Mouse (Mus musculus) limb, embryonic 10.5 days (tissue): ENCODE results near the gene Catsper4. TPM values are rescaled to one million over a fixed set of nuclear protein-coding genes. Genes with fewer than 3 reads are reported as not detected.

ENCODE experiments used
- DNase-seq: peaks from one replicate; pipeline ENCODE4 v3.0.0-alpha.2; 2017; ENCODE audit warnings: low spot score
- H3K27ac ChIP-seq: fragments of 300-500 bp; sonication (generic); 2 replicates; pipeline ENCODE4 v1.5.1; 2016; ENCODE audit warnings: mild to moderate bottlenecking
- H3K27me3 ChIP-seq: fragments of 300-500 bp; sonication (generic); 2 replicates; pipeline ENCODE4 v1.6.1; 2016; ENCODE audit warnings: low read depth, mild to moderate bottlenecking; ENCODE audit not compliant: poor library complexity, severe bottlenecking
- H3K36me3 ChIP-seq: fragments of 300-500 bp; sonication (generic); 2 replicates; pipeline ENCODE4 v1.6.1; 2016; ENCODE audit warnings: mild to moderate bottlenecking, moderate library complexity
- H3K4me1 ChIP-seq: fragments of 300-500 bp; sonication (generic); 2 replicates; pipeline ENCODE4 v1.6.1; 2016
- H3K4me3 ChIP-seq: fragments of 300-500 bp; sonication (generic); 2 replicates; pipeline ENCODE4 v1.5.1; 2016; ENCODE audit warnings: mild to moderate bottlenecking, moderate library complexity
- H3K9me3 ChIP-seq: fragments of 300-500 bp; sonication (generic); replicated peaks from 2 replicates; pipeline ENCODE4 v1.6.1; 2016; ENCODE audit warnings: mild to moderate bottlenecking
- WGBS: fragments of 180-500 bp; shearing (Covaris S2); methylation state at CpG from one replicate; pipeline ENCODE4 v1.1.7; 2016; 5-methylcytosine and 5-hydroxymethylcytosine counted together
- polyA plus RNA-seq: library from polyadenylated mRNA; unstranded; fragments of >200 nt; fragmentation: Nextera tagmentation; extraction: Ambion mirVana; gene quantifications from 2 replicates; pipeline ENCODE4 v1.2.1, GENCODE M21; 2016

Gene Catsper4
- polyA plus RNA-seq, 1 experiment from 2014 or later = not detected

GRCm38 (mm10) chr4:134255854-134256253, 28.7 kb upstream of the Catsper4 start:
- no peak for DNase-seq
- H3K4me1 ChIP-seq = peaks cover 73% of the 10 kb centered on the region
- peak overlapping the region; percentile 28; the same call in 1 of the 2 replicates for H3K4me3 ChIP-seq
- H3K36me3 ChIP-seq = no peaks in the 10 kb centered on the region
- no peaks in the 10 kb centered on the region for H3K9me3 ChIP-seq
- WGBS = 20% methylated on average over 4 of the region's 4 CpGs
- peak overlapping the region; percentile 82 for H3K27ac ChIP-seq
- peaks cover 54% of the 10 kb centered on the region for H3K27me3 ChIP-seq

DNA sequence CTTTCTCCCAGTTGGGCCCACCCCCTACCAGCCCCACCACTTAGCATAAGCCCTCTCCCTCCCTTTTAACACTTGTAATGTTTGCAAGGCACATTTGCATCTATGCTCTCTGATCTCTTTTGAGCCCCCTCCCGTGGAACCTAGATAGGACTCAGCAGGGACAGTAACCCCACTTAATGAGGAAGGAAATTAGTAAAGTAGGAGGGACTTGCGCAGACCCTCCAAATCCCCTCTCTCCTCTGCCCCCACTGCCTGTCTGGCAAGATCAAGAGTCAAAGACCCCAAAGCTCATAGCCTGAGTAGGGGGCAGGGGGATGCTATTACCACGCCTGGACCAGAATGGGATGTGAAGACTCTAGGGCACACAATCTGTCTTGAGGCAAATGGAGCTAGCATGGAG, 27.7 kb upstream of the Catsper4 start:
- WGBS = 20% methylated on average over 3 of the region's 3 CpGs
- 0 out of 2 replicates have a peak overlapping the region, but pooled peaks have one; percentile 61 for H3K4me3 ChIP-seq
- H3K27ac ChIP-seq = peak overlapping the region; percentile 88

DNA sequence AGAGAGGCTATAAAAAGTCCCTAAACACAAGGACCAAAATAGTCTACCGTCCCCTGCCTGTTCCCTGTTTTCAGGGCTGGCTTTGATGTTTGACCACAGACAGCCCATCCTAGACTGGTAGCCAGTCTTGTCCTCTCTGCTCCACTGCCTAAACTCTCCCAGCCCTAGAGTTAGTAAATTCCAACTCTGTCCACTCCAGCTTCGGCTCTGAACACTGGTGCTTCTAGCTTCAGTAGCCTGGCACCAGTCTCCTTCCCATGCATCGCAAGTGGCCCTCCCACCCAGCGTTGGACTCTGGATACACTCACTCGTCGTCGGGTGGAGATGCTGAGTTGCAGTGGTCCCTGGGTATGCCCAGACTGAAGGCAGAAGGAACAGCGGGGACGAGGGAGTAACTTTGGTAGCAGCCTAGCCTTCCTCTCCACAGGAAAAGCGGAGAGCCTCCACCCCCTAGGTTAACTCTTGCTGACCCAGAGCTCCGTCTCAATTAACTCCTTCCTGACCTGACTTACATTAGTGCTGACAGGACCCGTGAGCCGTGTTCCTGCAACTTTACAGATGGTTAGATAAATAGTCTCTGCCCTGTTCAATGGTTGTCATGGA, 26.6 kb upstream of the Catsper4 start, which contains the start of gene Grrp1:
Gene Grrp1, minus strand, starts transcription at position 385 of the 603 bp plus-strand sequence.
- Histone ChIP-seq H3K27ac (peak within 1 kb of the TSS; percentile 88), H3K27me3 (peaks cover 75% of the 10 kb centered on the region), H3K9me3 (no peaks in the 10 kb centered on the region), H3K36me3 (no peaks in the 10 kb centered on the region), H3K4me1 (peaks cover 91% of the 10 kb centered on the region), H3K4me3 (peak within 1 kb of the TSS; percentile 61)
- peak; percentile 63 for DNase-seq
- under 1% methylated on average over 13 of the region's 13 CpGs for WGBS

More for the DNA sequence above, 27.7 kb upstream of the Catsper4 start:
- Histone ChIP-seq H3K27me3 (peaks cover 64% of the 10 kb centered on the region), H3K36me3 (no peaks in the 10 kb centered on the region), H3K4me1 (peaks cover 83% of the 10 kb centered on the region), H3K9me3 (no peaks in the 10 kb centered on the region)
- DNase-seq = no peak

DNA sequence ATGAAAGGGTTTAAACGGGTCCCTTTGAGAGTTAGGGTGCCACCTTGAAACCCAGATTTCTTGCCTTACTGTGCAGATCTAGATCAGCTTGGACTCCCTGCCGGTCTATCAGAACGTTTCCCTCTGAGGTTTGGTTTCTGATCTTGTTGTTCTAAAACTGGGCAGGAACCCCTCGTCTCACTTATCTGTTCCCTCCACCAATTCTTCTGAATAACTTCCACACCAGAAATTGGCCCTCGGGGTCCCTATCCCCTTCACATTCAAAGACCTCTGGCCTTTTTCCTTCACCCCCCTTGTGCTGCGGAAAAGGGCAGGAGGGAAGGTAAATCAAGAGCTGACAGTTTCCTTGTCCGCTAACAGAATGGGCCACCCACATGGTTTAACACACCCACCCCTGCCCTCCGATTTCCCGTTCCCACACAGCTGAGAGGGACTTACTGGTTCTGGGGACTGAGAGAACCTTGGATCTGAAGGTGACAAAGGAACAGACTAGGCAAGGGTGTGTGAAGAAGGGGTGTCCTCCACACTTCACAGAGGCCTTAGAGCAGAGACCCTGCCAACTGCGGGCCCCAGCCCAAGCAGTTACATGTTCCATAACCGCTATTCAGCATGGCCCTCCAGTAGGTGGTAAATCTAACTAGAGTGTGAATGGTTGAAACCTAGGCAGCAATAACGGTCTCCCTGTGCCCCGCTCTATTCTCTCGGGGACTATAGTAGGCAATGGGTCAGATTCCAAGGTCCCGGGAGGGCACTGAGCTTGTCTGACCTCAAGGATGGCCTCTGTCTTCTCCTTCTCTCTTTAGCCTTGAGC, 25.9 kb upstream of the Catsper4 start:
- 2% methylated on average over 15 of the region's 15 CpGs for WGBS
- Histone ChIP-seq H3K9me3 (no peaks in the 10 kb centered on the region), H3K27me3 (peaks cover 82% of the 10 kb centered on the region), H3K4me1 (peaks cover 91% of the 10 kb centered on the region), H3K27ac (peak overlapping the region; percentile 88), H3K4me3 (peak overlapping the region; percentile 61), H3K36me3 (no peaks in the 10 kb centered on the region)
- DNase-seq = peak; percentile 51

DNA sequence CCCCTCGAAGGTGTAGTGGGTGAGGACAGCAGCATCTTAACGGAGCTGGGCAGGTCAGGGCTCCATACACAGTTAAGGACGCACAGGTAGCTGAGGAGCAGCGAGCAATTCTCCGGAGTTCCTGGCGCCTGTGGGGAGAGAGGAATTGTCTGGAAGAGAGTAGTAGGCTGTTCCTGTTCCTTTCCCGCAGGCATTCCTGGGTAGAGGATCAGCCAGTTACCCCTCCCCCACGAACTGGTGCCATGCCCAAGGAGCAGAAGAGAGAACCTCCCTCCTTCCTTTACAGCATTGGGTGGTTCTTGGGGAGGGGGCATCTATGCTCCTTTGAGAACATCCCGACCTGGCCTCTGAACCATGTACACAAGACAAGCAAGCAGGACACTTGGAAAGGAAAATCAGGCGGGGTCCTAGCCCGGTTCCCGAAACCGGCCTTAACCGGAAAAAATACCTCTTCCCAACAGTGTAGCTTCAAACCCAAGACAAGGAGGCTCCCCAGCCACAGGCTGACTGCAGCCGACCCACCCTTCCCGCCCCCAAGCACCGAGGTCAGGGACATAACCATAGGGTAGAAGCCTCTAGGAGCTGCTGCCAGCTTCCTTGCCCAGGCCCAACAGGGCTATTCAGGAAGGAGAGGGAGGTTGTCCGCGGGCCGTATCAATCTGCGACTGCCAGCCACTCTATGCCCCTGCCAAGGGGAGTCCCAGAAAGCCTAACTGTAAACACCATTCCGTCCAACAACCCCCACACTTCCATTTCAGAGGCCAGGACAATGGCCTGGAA, 25.1 kb upstream of the Catsper4 start:
- peak overlapping the region; percentile 88 for H3K27ac ChIP-seq
- H3K9me3 ChIP-seq = no peaks in the 10 kb centered on the region
- 3% methylated on average over 22 of the region's 22 CpGs for WGBS
- DNase-seq = peak; percentile 67
- no peaks in the 10 kb centered on the region for H3K36me3 ChIP-seq
- peak overlapping the region; percentile 61 for H3K4me3 ChIP-seq
- H3K4me1 ChIP-seq = peaks cover 83% of the 10 kb centered on the region
- peaks cover 90% of the 10 kb centered on the region for H3K27me3 ChIP-seq

GRCm38 (mm10) chr4:134251241-134252130, 24.3 kb upstream of the Catsper4 start:
- H3K36me3 ChIP-seq = no peaks in the 10 kb centered on the region
- no peaks in the 10 kb centered on the region for H3K9me3 ChIP-seq
- peak overlapping the region; percentile 61 for H3K4me3 ChIP-seq
- peaks cover 75% of the 10 kb centered on the region for H3K4me1 ChIP-seq
- DNase-seq = peak; percentile 75
- H3K27ac ChIP-seq = peak overlapping the region; percentile 88
- under 1% methylated on average over 91 of the region's 91 CpGs for WGBS
- H3K27me3 ChIP-seq = peaks cover 98% of the 10 kb centered on the region

GRCm38 (mm10) chr4:134250930-134251240, 23.7 kb upstream of the Catsper4 start:
- Histone ChIP-seq H3K36me3 (no peaks in the 10 kb centered on the region), H3K27me3 (peaks cover 99% of the 10 kb centered on the region), H3K27ac (peak overlapping the region; percentile 88), H3K4me3 (peak overlapping the region; percentile 61), H3K4me1 (peaks cover 74% of the 10 kb centered on the region), H3K9me3 (no peaks in the 10 kb centered on the region)
- DNase-seq = no peak
- WGBS = 11% methylated on average over 10 of the region's 10 CpGs

- peak overlapping the region; percentile 88 for H3K27ac ChIP-seq
- H3K9me3 ChIP-seq = no peaks in the 10 kb centered on the region
- peak overlapping the region; percentile 61 for H3K4me3 ChIP-seq
- H3K36me3 ChIP-seq = no peaks in the 10 kb centered on the region
- H3K4me1 ChIP-seq = peaks cover 71% of the 10 kb centered on the region
- peak; percentile 51 for DNase-seq
- WGBS = 8% methylated on average over 27 of the region's 27 CpGs
- H3K27me3 ChIP-seq = peaks cover 94% of the 10 kb centered on the region
These were observed 23.1 kb upstream of the Catsper4 start for GRCm38 (mm10) chr4:134250116-134250929.

GRCm38 (mm10) chr4:134249651-134250050, 22.5 kb upstream of the Catsper4 start:
- Histone ChIP-seq H3K36me3 (no peaks in the 10 kb centered on the region), H3K4me1 (peaks cover 70% of the 10 kb centered on the region), H3K4me3 (peak overlapping the region; percentile 61), H3K27ac (peak overlapping the region; percentile 88), H3K27me3 (peaks cover 87% of the 10 kb centered on the region), H3K9me3 (no peaks in the 10 kb centered on the region)
- 1% methylated on average over 30 of the region's 30 CpGs for WGBS
- peak; percentile 91 for DNase-seq

- Histone ChIP-seq H3K27ac (peak within 1 kb of the TSS; percentile 86), H3K9me3 (no peaks in the 10 kb centered on the region), H3K4me3 (peak within 1 kb of the TSS; percentile 84), H3K36me3 (peaks cover 14% of the 10 kb centered on the region), H3K4me1 (peaks cover 54% of the 10 kb centered on the region), H3K27me3 (peaks cover 59% of the 10 kb centered on the region)
- no peak for DNase-seq
- WGBS = 77% methylated on average over 7 of the region's 7 CpGs
These were observed 19.6 kb upstream of the Catsper4 start, which contains the start of gene Gm30191 for GRCm38 (mm10) chr4:134246719-134247258. Gene Gm30191, plus strand, starts transcription at chr4:134246935.

DNA sequence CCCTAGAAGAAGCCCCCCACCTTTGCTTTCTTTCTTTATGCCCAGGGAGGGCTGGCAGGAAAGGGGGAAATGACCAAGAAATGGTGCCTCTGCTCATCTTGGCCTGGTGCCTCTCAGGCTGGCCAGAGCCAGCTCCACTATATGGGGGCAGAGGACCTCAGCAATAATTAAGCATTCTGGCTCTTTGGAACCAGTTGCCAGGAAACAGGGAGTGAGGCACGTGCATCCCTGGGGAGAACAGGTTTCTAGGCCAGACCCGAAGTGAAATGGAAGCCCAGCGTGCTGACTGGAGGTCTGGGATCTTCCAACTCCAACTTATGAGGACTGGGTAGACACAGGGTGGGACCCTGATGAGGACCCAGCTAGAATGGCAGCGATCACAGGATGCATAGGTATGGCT, 19.1 kb upstream of the Catsper4 start:
- Histone ChIP-seq H3K27ac (peak overlapping the region; percentile 86; the same call in 1 of the 2 replicates), H3K36me3 (peaks cover 14% of the 10 kb centered on the region), H3K4me3 (0 out of 2 replicates have a peak overlapping the region, but pooled peaks have one; percentile 84), H3K4me1 (peaks cover 49% of the 10 kb centered on the region), H3K9me3 (no peaks in the 10 kb centered on the region), H3K27me3 (peaks cover 54% of the 10 kb centered on the region)
- 56% methylated on average over 4 of the region's 4 CpGs for WGBS
- no peak for DNase-seq
